Mouse (Mus musculus) MEL (cell line): ENCODE measurements at regions not wholly inside any gene's neighbourhood (a gene's known extent, or its start where the extent isn't known, plus 50 kb on each side); places are given as distances from the start of the nearest gene placed in this dataset.

Experiments
- DNase-seq: peaks from one replicate; pipeline ENCODE4 v3.0.0; 2011; ENCODE audit warnings: low read depth, low spot score
- H3K27ac ChIP-seq: 2 replicates; pipeline ENCODE4 v1.5.1; 2012; ENCODE audit warnings: low read depth, mild to moderate bottlenecking, control low read depth, low read length, moderate library complexity; ENCODE audit not compliant: control insufficient read depth
- H3K27me3 ChIP-seq, 2 experiments: fragments of 150-350 bp in 1 of 2; sonication (generic) in 1 of 2; 2 replicates each; pipeline ENCODE4 v1.6.1; 2012; ENCODE audit warnings: low read length in 2 of 2, mild to moderate bottlenecking in 2 of 2, improper control_type of control experiment in 1 of 2, moderate library complexity in 1 of 2; ENCODE audit not compliant: insufficient read depth in 2 of 2, control insufficient read depth in 1 of 2
- H3K36me3 ChIP-seq, 2 experiments: 2 replicates each; pipeline ENCODE4 v1.6.1; 2012 to 2014; ENCODE audit warnings: low read length in 2 of 2, improper control_type of control experiment in 1 of 2, inconsistent platforms in 1 of 2, mild to moderate bottlenecking in 1 of 2; ENCODE audit not compliant: insufficient read depth in 2 of 2, control insufficient read depth in 1 of 2
- H3K4me1 ChIP-seq, 2 experiments: fragments of 150-350 bp in 1 of 2; sonication (generic) in 1 of 2; 2 replicates each; pipeline ENCODE4 v1.6.1; 2012; ENCODE audit warnings: low read length in 2 of 2, improper control_type of control experiment in 1 of 2, mild to moderate bottlenecking in 1 of 2; ENCODE audit not compliant: insufficient read depth in 2 of 2, control insufficient read depth in 1 of 2
- H3K4me3 ChIP-seq, 2 experiments: fragments of 150-350 bp in 1 of 2; sonication (generic) in 1 of 2; 2 replicates each; pipeline ENCODE4 v1.5.1; 2012; ENCODE audit warnings: low read depth in 2 of 2, low read length in 2 of 2, mild to moderate bottlenecking in 2 of 2, moderate library complexity in 2 of 2, control low read depth in 1 of 2, improper control_type of control experiment in 1 of 2; ENCODE audit not compliant: control insufficient read depth in 1 of 2, insufficient read depth in 1 of 2
- H3K79me2 ChIP-seq: 2 replicates; pipeline ENCODE4 v1.6.1; 2012; ENCODE audit warnings: mild to moderate bottlenecking, low read length, moderate library complexity; ENCODE audit not compliant: control insufficient read depth, poor library complexity, insufficient read depth
- H3K9ac ChIP-seq: 2 replicates; pipeline ENCODE4 v1.6.1; 2012; ENCODE audit warnings: low read depth, mild to moderate bottlenecking, control low read depth, low read length, moderate library complexity; ENCODE audit not compliant: control insufficient read depth, poor library complexity, severe bottlenecking
- H3K9me3 ChIP-seq: fragments of 150-350 bp; sonication (generic); replicated peaks from 2 replicates; pipeline ENCODE4 v1.6.1; 2012; ENCODE audit warnings: mild to moderate bottlenecking, low read length, improper control_type of control experiment, moderate library complexity; ENCODE audit not compliant: insufficient read depth
- CHD1 ChIP-seq: IDR thresholded peaks from 2 replicates; pipeline ENCODE4 v1.6.1; 2012; ENCODE audit warnings: low read depth, mild to moderate bottlenecking, inconsistent platforms, low read length, improper control_type of control experiment
- CTCF ChIP-seq, 3 experiments: IDR thresholded peaks in 2 of 3; conservative IDR thresholded peaks in 1 of 3; 2 replicates each; pipeline ENCODE4 v1.5.1; 2011 to 2012; ENCODE audit warnings: low read length in 3 of 3, low read depth in 2 of 3, mild to moderate bottlenecking in 2 of 3, improper control_type of control experiment in 1 of 3, inconsistent platforms in 1 of 3, mixed read lengths in 1 of 3, moderate library complexity in 1 of 3; ENCODE audit not compliant: control insufficient read depth in 1 of 3, insufficient read depth in 1 of 3, poor library complexity in 1 of 3, severe bottlenecking in 1 of 3
- ELF1 ChIP-seq: IDR thresholded peaks from 2 replicates; pipeline ENCODE4 v1.6.1; 2014; ENCODE audit warnings: low read depth, mild to moderate bottlenecking, inconsistent platforms, low read length, improper control_type of control experiment, moderate library complexity
- EP300 ChIP-seq, 2 experiments: IDR thresholded peaks; 2 replicates each; pipeline ENCODE4 v1.6.1; 2011; ENCODE audit warnings: improper control_type of control experiment in 2 of 2, low read length in 2 of 2, low read depth in 1 of 2, mild to moderate bottlenecking in 1 of 2
- ETS1 ChIP-seq: IDR thresholded peaks from 2 replicates; pipeline ENCODE4 v1.6.1; 2012; ENCODE audit warnings: low read depth, mild to moderate bottlenecking, inconsistent platforms, low read length, improper control_type of control experiment, moderate library complexity
- GATA1 ChIP-seq: IDR thresholded peaks from 2 replicates; pipeline ENCODE4 v1.6.1; 2011; ENCODE audit warnings: low read depth, low read length, improper control_type of control experiment
- HCFC1 ChIP-seq: IDR thresholded peaks from 2 replicates; pipeline ENCODE4 v1.6.1; 2012; ENCODE audit warnings: low read depth, mild to moderate bottlenecking, inconsistent platforms, low read length, improper control_type of control experiment, moderate library complexity
- JUND ChIP-seq: IDR thresholded peaks from 2 replicates; pipeline ENCODE4 v1.6.1; 2011; ENCODE audit warnings: low read depth, mild to moderate bottlenecking, improper control_type of control experiment, low read length
- MAZ ChIP-seq: IDR thresholded peaks from 2 replicates; pipeline ENCODE4 v1.6.1; 2012; ENCODE audit warnings: low read depth, mild to moderate bottlenecking, inconsistent platforms, low read length, improper control_type of control experiment
- MYC ChIP-seq: IDR thresholded peaks from 2 replicates; pipeline ENCODE4 v1.6.1; 2011; ENCODE audit warnings: low read depth, mild to moderate bottlenecking, low read length, improper control_type of control experiment, moderate library complexity
- NELFE ChIP-seq: IDR thresholded peaks from 2 replicates; pipeline ENCODE4 v1.6.1; 2011; ENCODE audit warnings: low read depth, low read length, improper control_type of control experiment
- POLR2A ChIP-seq, 2 experiments: IDR thresholded peaks; 2 replicates each; pipeline ENCODE4 v1.6.1; 2011 to 2012; ENCODE audit warnings: low read length in 2 of 2, mild to moderate bottlenecking in 2 of 2, control low read depth in 1 of 2, improper control_type of control experiment in 1 of 2, low read depth in 1 of 2, moderate library complexity in 1 of 2; ENCODE audit not compliant: control insufficient read depth in 1 of 2, insufficient read depth in 1 of 2, poor library complexity in 1 of 2
- POLR2AphosphoS2 ChIP-seq: IDR thresholded peaks from 2 replicates; pipeline ENCODE4 v1.6.1; 2011; ENCODE audit warnings: low read length, improper control_type of control experiment
- RAD21 ChIP-seq: IDR thresholded peaks from 2 replicates; pipeline ENCODE4 v1.6.1; 2011; ENCODE audit warnings: mild to moderate bottlenecking, low read depth, low read length, improper control_type of control experiment
- SIN3A ChIP-seq: IDR thresholded peaks from 2 replicates; pipeline ENCODE4 v1.6.1; 2012; ENCODE audit warnings: low read length, improper control_type of control experiment, inconsistent platforms
- TBP ChIP-seq: IDR thresholded peaks from 2 replicates; pipeline ENCODE4 v1.8.0; 2011; ENCODE audit warnings: low read depth, low read length, improper control_type of control experiment
- TCF12 ChIP-seq: IDR thresholded peaks from 2 replicates; pipeline ENCODE4 v1.6.1; 2014; ENCODE audit warnings: low read depth, mild to moderate bottlenecking, inconsistent platforms, low read length, improper control_type of control experiment, moderate library complexity
- USF1 ChIP-seq: IDR thresholded peaks from 2 replicates; pipeline ENCODE4 v1.6.1; 2014; ENCODE audit warnings: low read depth, mild to moderate bottlenecking, inconsistent platforms, low read length, improper control_type of control experiment, moderate library complexity
- USF2 ChIP-seq, 2 experiments: IDR thresholded peaks; 2 replicates each; pipeline ENCODE4 v1.6.1; 2011 to 2012; ENCODE audit warnings: improper control_type of control experiment in 2 of 2, low read length in 2 of 2, borderline replicate concordance in 1 of 2, inconsistent platforms in 1 of 2, low read depth in 1 of 2, mild to moderate bottlenecking in 1 of 2; ENCODE audit not compliant: insufficient read depth in 1 of 2
- ZKSCAN1 ChIP-seq: IDR thresholded peaks from 2 replicates; pipeline ENCODE4 v1.6.1; 2012; ENCODE audit warnings: low read depth, mild to moderate bottlenecking, inconsistent platforms, low read length, improper control_type of control experiment, moderate library complexity
- ZNF384 ChIP-seq: IDR thresholded peaks from 2 replicates; pipeline ENCODE4 v1.6.1; 2012; ENCODE audit warnings: low read depth, mild to moderate bottlenecking, inconsistent platforms, low read length, improper control_type of control experiment

DNA sequence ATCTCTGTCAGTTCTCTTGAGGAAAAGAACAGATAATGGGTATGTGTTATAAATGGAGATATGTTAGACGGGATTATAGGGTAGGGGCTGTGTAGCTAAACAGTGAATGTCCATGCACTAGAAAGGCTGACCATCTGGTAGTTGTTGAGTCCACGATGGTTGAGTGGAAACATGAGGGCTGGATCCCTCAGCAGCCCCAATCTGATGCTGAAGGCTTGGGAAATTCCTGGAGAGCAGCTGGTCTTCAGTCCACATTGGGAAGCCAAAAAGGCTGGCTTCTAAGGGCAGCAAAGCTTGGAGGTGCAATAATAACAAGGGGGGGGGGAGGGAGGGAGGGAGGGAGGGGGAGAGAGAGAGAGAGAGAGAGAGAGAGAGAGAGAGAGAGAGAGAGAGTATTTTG, 97.3 kb upstream of the Tgfbr2 start:
- Histone ChIP-seq H3K36me3 (no peaks in the 10 kb centered on the region), H3K79me2 (no peaks in the 10 kb centered on the region), H3K27me3 (no peaks in the 10 kb centered on the region), H3K4me3 (no peak overlapping the region), H3K4me1 (no peaks in the 10 kb centered on the region), H3K9me3 (no peaks in the 10 kb centered on the region), H3K9ac (no peak overlapping the region), H3K27ac (no peak overlapping the region)
- no peak for DNase-seq
- TF ChIP-seq MAZ (no peak), POLR2A (IDR thresholded peaks at IDR 0.05; ENCODE audit: control insufficient read depth in 1 of 2, insufficient read depth in 1 of 2, low read depth in 1 of 2, low read length in 2 of 2, poor library complexity in 1 of 2) (no peak), POLR2AphosphoS2 (no peak), CHD1 (no peak), TBP (no peak), TCF12 (no peak), USF1 (no peak), GATA1 (no peak), SIN3A (no peak)

DNA sequence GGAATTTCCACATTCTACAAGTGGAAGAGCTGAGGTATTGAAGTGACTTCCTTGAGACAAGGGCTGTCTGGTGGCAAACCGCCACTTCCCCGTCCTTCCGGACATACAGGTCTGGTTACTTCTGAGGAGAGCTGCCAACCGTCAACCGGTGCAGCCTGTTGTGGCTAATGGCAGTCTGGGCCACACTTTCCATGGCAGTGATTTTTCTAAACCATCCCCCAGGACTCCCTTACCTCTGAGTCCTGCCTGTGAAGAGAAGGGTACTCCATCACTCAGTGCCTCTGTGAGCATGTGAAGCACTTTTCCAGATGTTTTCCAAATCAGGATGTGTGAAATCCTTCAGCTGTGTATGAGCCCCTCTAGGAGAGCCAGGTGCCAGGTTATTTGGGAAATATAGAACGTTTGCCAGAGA, 95.3 kb upstream of the Tgfbr2 start:
- no peak for TF ChIP-seq CTCF (IDR thresholded peaks at IDR 0.05 in 2 of 3, conservative IDR thresholded peaks at IDR 0.05 in 1 of 3; ENCODE audit: control insufficient read depth in 1 of 3, insufficient read depth in 1 of 3, low read depth in 2 of 3, low read length in 3 of 3, poor library complexity in 1 of 3, severe bottlenecking in 1 of 3)
- TF ChIP-seq ZNF384 = no peak
- no peak for TF ChIP-seq MYC
- no peak for TF ChIP-seq USF2 (IDR thresholded peaks at IDR 0.05; ENCODE audit: borderline replicate concordance in 1 of 2, insufficient read depth in 1 of 2, low read depth in 1 of 2, low read length in 2 of 2)
- no peak for TF ChIP-seq RAD21
- TF ChIP-seq ZKSCAN1 = no peak
- TF ChIP-seq SIN3A = no peak
- no peak for TF ChIP-seq ETS1
- no peak for TF ChIP-seq NELFE
- TF ChIP-seq JUND = no peak
- no peak for TF ChIP-seq HCFC1
- no peak for TF ChIP-seq EP300 (IDR thresholded peaks at IDR 0.05; ENCODE audit: low read depth in 1 of 2, low read length in 2 of 2)
- no peak for TF ChIP-seq ELF1
- TF ChIP-seq, all 39 proteins: peak for 0
- Histone ChIP-seq H3K4me1 (no peaks in the 10 kb centered on the region), H3K9me3 (no peaks in the 10 kb centered on the region), H3K4me3 (no peak overlapping the region), H3K27me3 (no peaks in the 10 kb centered on the region), H3K27ac (no peak overlapping the region), H3K36me3 (no peaks in the 10 kb centered on the region), H3K9ac (no peak overlapping the region), H3K79me2 (no peaks in the 10 kb centered on the region)
- no peak for DNase-seq
